11 mouse cellular contexts compared by ENCODE assay signal in the genomic region with DNA sequence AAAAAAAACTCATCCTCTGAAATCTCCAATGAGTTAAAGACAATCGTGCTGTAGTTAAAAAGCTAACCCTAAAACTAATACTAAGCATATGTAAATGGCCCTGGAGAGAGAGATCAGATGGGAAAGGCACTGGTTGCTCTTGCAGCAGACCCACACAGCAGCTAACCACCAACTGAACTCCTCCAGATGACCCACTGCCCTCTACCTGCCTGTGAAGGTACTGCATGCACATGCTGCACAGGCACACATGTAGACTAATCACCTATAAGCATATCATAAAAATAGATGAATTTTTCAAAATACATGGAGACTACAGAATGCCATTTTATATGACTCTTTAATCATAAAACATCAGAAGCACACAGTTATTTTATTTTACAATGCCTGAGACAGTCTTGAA. TPM values are rescaled to one million over a fixed set of nuclear protein-coding genes. Genes with fewer than 3 reads are reported as not detected.
DNase-seq lines count a peak whose midpoint lies in the region; ATAC-seq and TF ChIP-seq lines count a peak whose summit lies in the region.
"Had no signal": no experiment of that assay in that cellular context is flagged by ENCODE, and none has a peak within 500 bp of the region (broad histone marks: within the 10 kb centered on the region; RNA-seq: fewer than 3 reads in every experiment).

No protein-coding gene starts in this region.

- H3K4me3 ChIP-seq in kidney, adult 2 months (ENCODE audit: insufficient read depth, low read depth, low read length): no peak overlapping the region
- H3K4me3 ChIP-seq in kidney, embryonic 15.5 days (replicated peaks): no peak overlapping the region
- H3K4me3 ChIP-seq in megakaryocyte, embryonic 14.5 days (replicated peaks): peak overlapping the region; percentile 53
- H3K4me3 ChIP-seq: forebrain, embryonic 10.5 days; neural tube, embryonic 13.5 days had no signal

- no peak overlapping the region for H3K27ac ChIP-seq in kidney, adult 2 months (ENCODE audit: insufficient read depth, low read depth, low read length)
- no peak overlapping the region for H3K27ac ChIP-seq in kidney, embryonic 15.5 days
- H3K27ac ChIP-seq: forebrain, embryonic 10.5 days; neural tube, embryonic 13.5 days had no signal

- no peaks in the 10 kb centered on the region for H3K9me3 ChIP-seq in kidney, embryonic 15.5 days (replicated peaks)
- peaks cover 3% of the 10 kb centered on the region; the same call in 1 of the 2 replicates for H3K9me3 ChIP-seq in megakaryocyte, embryonic 14.5 days
- H3K9me3 ChIP-seq: forebrain, embryonic 10.5 days; neural tube, embryonic 13.5 days had no signal

- H3K36me3 ChIP-seq in kidney, adult 2 months (ENCODE audit: control insufficient read depth, insufficient read depth, low read length): no peaks in the 10 kb centered on the region
- peaks cover 16% of the 10 kb centered on the region for H3K36me3 ChIP-seq in kidney, embryonic 15.5 days
- peaks cover 29% of the 10 kb centered on the region for H3K36me3 ChIP-seq in megakaryocyte, embryonic 14.5 days (replicated peaks; ENCODE audit: low read length)

- no peaks in the 10 kb centered on the region for H3K27me3 ChIP-seq in kidney, adult 2 months (replicated peaks; ENCODE audit: control insufficient read depth, insufficient read depth, low read length)
- no peaks in the 10 kb centered on the region for H3K27me3 ChIP-seq in kidney, embryonic 15.5 days
- H3K27me3 ChIP-seq in megakaryocyte, embryonic 14.5 days (replicated peaks): no peaks in the 10 kb centered on the region
- H3K27me3 ChIP-seq: neural tube, embryonic 13.5 days had no signal

- H3K9ac ChIP-seq in kidney, embryonic 15.5 days: no peak overlapping the region
- H3K9ac ChIP-seq: neural tube, embryonic 13.5 days had no signal

- WGBS in kidney, adult 2 months: 89% methylated on average over 1 of the region's 1 CpGs
- 93% methylated on average over 1 of the region's 1 CpGs for WGBS in kidney, embryonic 15.5 days

- ATAC-seq in kidney, embryonic 15.5 days (replicated peaks; ENCODE audit: low FRiP score): no peak

- no peak overlapping the region for H3K4me2 ChIP-seq in kidney, embryonic 15.5 days
- H3K4me2 ChIP-seq: neural tube, embryonic 13.5 days had no signal

- intact Hi-C loops in left cerebral cortex, postnatal 14 days (cut with DNase I): no loop called here

- no peak for TF ChIP-seq POLR2A in kidney, adult 2 months (IDR thresholded peaks at IDR 0.05; ENCODE audit: low read depth, low read length)

- H3K4me1 ChIP-seq in kidney, adult 2 months (ENCODE audit: control insufficient read depth, insufficient read depth, low read length): peaks cover 18% of the 10 kb centered on the region
- H3K4me1 ChIP-seq in kidney, embryonic 15.5 days: 0 out of 2 replicates have a peak, but pooled peaks cover 4% of the 10 kb centered on the region
- peaks cover 29% of the 10 kb centered on the region for H3K4me1 ChIP-seq in megakaryocyte, embryonic 14.5 days

- no peak for DNase-seq in kidney, adult 2 months
- DNase-seq in 416B (ENCODE audit: low read depth) (peak; percentile 28), NIH3T3 (ENCODE audit: low read depth) (peak; percentile 35)
- no peak for DNase-seq in embryo, embryonic 10 days (ENCODE audit: low spot score)
- DNase-seq in cerebellum, adult 9-10 months: no peak
- DNase-seq in left cerebral cortex, postnatal 14 days (ENCODE audit: low spot score in 2 of 2): no peak
- DNase-seq: heart, postnatal 10 days had no signal

- TF ChIP-seq CTCF in kidney, adult 2 months (conservative IDR thresholded peaks at IDR 0.05; ENCODE audit: insufficient read depth, insufficient read length, low read depth, low read length): peak; percentile 33; the same call in 1 of the 2 replicates

RNA-seq across cellular contexts. Expression of gene D1Ertd622e, which starts 14.8 kb away (rescaled TPM):
- polyA plus RNA-seq in kidney, adult 2 months (2012; rRNA removed): 21.2 and 22.8 TPM in 2 replicates
- polyA plus RNA-seq in kidney, embryonic 15.5 days (2015; fragmentation: Nextera tagmentation; extraction: Ambion mirVana): 23.2 and 25.7 TPM in 2 replicates
- 4.7 TPM in 1 of 2 replicates, not detected in the other for polyA plus RNA-seq in megakaryocyte, embryonic 14.5 days (2012; ENCODE audit: insufficient read depth, low replicate concordance)
- total RNA-seq in left cerebral cortex, postnatal 14 days (2021): 10 to 100 TPM; 67.2 to 77.8 TPM

Comparison
In these comparisons a context has a peak if more than half of its experiments do, and no peak if none do; other contexts are left out.
1. DNase-seq: peak in 416B (single experiment) and NIH3T3 (single experiment); none in kidney, adult 2 months (single experiment), embryo, embryonic 10 days (single experiment), cerebellum, adult 9-10 months (single experiment) and left cerebral cortex, postnatal 14 days (0 of 2).